Mouse (Mus musculus) ES-Bruce4 (cell line): ENCODE data around the gene Smoc1.

ENCODE experiments used
- EP300 ChIP-seq: IDR thresholded peaks from 2 replicates; pipeline ENCODE4 v1.6.1; 2011; ENCODE audit warnings: low read depth, low read length; ENCODE audit not compliant: insufficient read depth
- POLR2A ChIP-seq: IDR thresholded peaks from one replicate; pipeline ENCODE4 v1.8.1; 2011; ENCODE audit warnings: low read length; ENCODE audit not compliant: insufficient read depth

DNA sequence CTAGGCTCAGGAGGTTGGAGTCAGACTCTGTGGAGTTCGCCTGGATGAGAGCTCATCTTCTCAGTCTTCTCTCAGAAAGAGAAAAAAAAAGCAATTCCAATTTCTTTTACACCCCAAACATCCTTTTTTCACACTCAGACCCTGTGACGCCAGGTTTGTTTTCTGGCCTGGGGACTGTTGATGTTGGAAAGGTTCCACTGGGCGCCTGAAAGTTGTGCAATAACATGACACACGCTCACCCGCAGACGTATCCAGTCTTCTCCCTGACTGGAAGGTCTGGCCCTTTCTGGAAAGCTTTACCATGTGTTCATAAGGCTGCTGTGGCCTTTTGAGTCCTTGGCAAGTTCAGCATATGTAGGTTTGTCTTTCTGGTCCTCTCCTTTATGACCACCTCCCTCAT lies 129.1 kb downstream of the Smoc1 start:
- TF ChIP-seq EP300 (no peak), POLR2A (no peak)
